Mouse (Mus musculus): ENCODE results near the gene Tlk2. TPM values are rescaled to one million over a fixed set of nuclear protein-coding genes. Genes with fewer than 3 reads are reported as not detected.

The Tlk2 gene
- polyA plus RNA-seq, 1 experiment, result 140 TPM

- Histone ChIP-seq H3K27ac (ENCODE audit: insufficient read depth, low read length) (peak overlapping the region; percentile 69), H3K27me3 (ENCODE audit: control insufficient read depth, insufficient read depth, low read length, poor library complexity, severe bottlenecking) (no peaks in the 10 kb centered on the region), H3K4me1 (ENCODE audit: control insufficient read depth, insufficient read depth, low read length) (peaks cover 10% of the 10 kb centered on the region), H3K9ac (ENCODE audit: low read depth, poor library complexity, severe bottlenecking) (peak overlapping the region; percentile 31), H3K9me3 (replicated peaks; ENCODE audit: control insufficient read depth, insufficient read depth, low read length, poor library complexity, severe bottlenecking) (no peaks in the 10 kb centered on the region), H3K4me3 (ENCODE audit: low read depth, low read length) (peak overlapping the region; percentile 37), H3K36me3 (ENCODE audit: control insufficient read depth, insufficient read depth, low read length, poor library complexity, severe bottlenecking) (no peaks in the 10 kb centered on the region)
- no peak for TF ChIP-seq POLR2A (IDR thresholded peaks at IDR 0.05; ENCODE audit: insufficient read depth, low read length)
- TF ChIP-seq CTCF (IDR thresholded peaks at IDR 0.05; ENCODE audit: low read depth, low read length), result no peak
- no peak for TF ChIP-seq EP300 (IDR thresholded peaks at IDR 0.05; ENCODE audit: insufficient read depth, low read depth, low read length)
These were observed 21.8 kb upstream of the Tlk2 start for GRCm38 (mm10) chr11:105156748-105157267.

GRCm38 (mm10) chr11:105158047-105158446, 20.6 kb upstream of the Tlk2 start:
- H3K9ac ChIP-seq (ENCODE audit: low read depth, poor library complexity, severe bottlenecking), result no peak overlapping the region
- no peak for TF ChIP-seq EP300 (IDR thresholded peaks at IDR 0.05; ENCODE audit: insufficient read depth, low read depth, low read length)
- no peak for TF ChIP-seq CTCF (IDR thresholded peaks at IDR 0.05; ENCODE audit: low read depth, low read length)
- no peak for TF ChIP-seq POLR2A (IDR thresholded peaks at IDR 0.05; ENCODE audit: insufficient read depth, low read length)
- H3K27ac ChIP-seq (ENCODE audit: insufficient read depth, low read length), result peak overlapping the region; percentile 8; the same call in 1 of the 2 replicates
- no peaks in the 10 kb centered on the region for H3K27me3 ChIP-seq (ENCODE audit: control insufficient read depth, insufficient read depth, low read length, poor library complexity, severe bottlenecking)
- peaks cover 5% of the 10 kb centered on the region for H3K4me1 ChIP-seq (ENCODE audit: control insufficient read depth, insufficient read depth, low read length)
- H3K9me3 ChIP-seq (replicated peaks; ENCODE audit: control insufficient read depth, insufficient read depth, low read length, poor library complexity, severe bottlenecking), result no peaks in the 10 kb centered on the region
- H3K4me3 ChIP-seq (ENCODE audit: low read depth, low read length), result no peak overlapping the region
- no peaks in the 10 kb centered on the region for H3K36me3 ChIP-seq (ENCODE audit: control insufficient read depth, insufficient read depth, low read length, poor library complexity, severe bottlenecking)

- Histone ChIP-seq H3K36me3 (ENCODE audit: control insufficient read depth, insufficient read depth, low read length, poor library complexity, severe bottlenecking) (no peaks in the 10 kb centered on the region), H3K4me3 (ENCODE audit: low read depth, low read length) (no peak overlapping the region), H3K9me3 (replicated peaks; ENCODE audit: control insufficient read depth, insufficient read depth, low read length, poor library complexity, severe bottlenecking) (no peaks in the 10 kb centered on the region), H3K9ac (ENCODE audit: low read depth, poor library complexity, severe bottlenecking) (no peak overlapping the region), H3K27ac (ENCODE audit: insufficient read depth, low read length) (peak overlapping the region; percentile 53), H3K27me3 (ENCODE audit: control insufficient read depth, insufficient read depth, low read length, poor library complexity, severe bottlenecking) (no peaks in the 10 kb centered on the region), H3K4me1 (ENCODE audit: control insufficient read depth, insufficient read depth, low read length) (peaks cover 1% of the 10 kb centered on the region)
- TF ChIP-seq POLR2A (IDR thresholded peaks at IDR 0.05; ENCODE audit: insufficient read depth, low read length) (no peak), CTCF (IDR thresholded peaks at IDR 0.05; ENCODE audit: low read depth, low read length) (no peak), EP300 (IDR thresholded peaks at IDR 0.05; ENCODE audit: insufficient read depth, low read depth, low read length) (0 out of 2 replicates have a peak, but pooled peaks have one; percentile 55)
These were observed 18.8 kb upstream of the Tlk2 start for GRCm38 (mm10) chr11:105159673-105160360.

- no peak overlapping the region for H3K9ac ChIP-seq (ENCODE audit: low read depth, poor library complexity, severe bottlenecking)
- peak overlapping the region; percentile 35; the same call in 1 of the 2 replicates for H3K27ac ChIP-seq (ENCODE audit: insufficient read depth, low read length)
- H3K36me3 ChIP-seq (ENCODE audit: control insufficient read depth, insufficient read depth, low read length, poor library complexity, severe bottlenecking), result no peaks in the 10 kb centered on the region
- H3K27me3 ChIP-seq (ENCODE audit: control insufficient read depth, insufficient read depth, low read length, poor library complexity, severe bottlenecking), result no peaks in the 10 kb centered on the region
- peaks cover 1% of the 10 kb centered on the region for H3K4me1 ChIP-seq (ENCODE audit: control insufficient read depth, insufficient read depth, low read length)
- H3K9me3 ChIP-seq (replicated peaks; ENCODE audit: control insufficient read depth, insufficient read depth, low read length, poor library complexity, severe bottlenecking), result no peaks in the 10 kb centered on the region
- TF ChIP-seq POLR2A (IDR thresholded peaks at IDR 0.05; ENCODE audit: insufficient read depth, low read length), result no peak
- 0 out of 2 replicates have a peak, but pooled peaks have one; percentile 22 for TF ChIP-seq EP300 (IDR thresholded peaks at IDR 0.05; ENCODE audit: insufficient read depth, low read depth, low read length)
- no peak overlapping the region for H3K4me3 ChIP-seq (ENCODE audit: low read depth, low read length)
These were observed 17.2 kb upstream of the Tlk2 start for GRCm38 (mm10) chr11:105161411-105161810.

GRCm38 (mm10) chr11:105164516-105165510, 13.8 kb upstream of the Tlk2 start:
- Histone ChIP-seq H3K9ac (ENCODE audit: low read depth, poor library complexity, severe bottlenecking) (peak overlapping the region; percentile 19), H3K4me3 (ENCODE audit: low read depth, low read length) (peak overlapping the region; percentile 62)

More at GRCm38 (mm10) chr11:105164516-105165510, 13.8 kb upstream of the Tlk2 start:
- no peak for TF ChIP-seq EP300 (IDR thresholded peaks at IDR 0.05; ENCODE audit: insufficient read depth, low read depth, low read length)
- peak; percentile 54 for TF ChIP-seq POLR2A (IDR thresholded peaks at IDR 0.05; ENCODE audit: insufficient read depth, low read length)
- peak overlapping the region; percentile 3; the same call in 1 of the 2 replicates for H3K27ac ChIP-seq (ENCODE audit: insufficient read depth, low read length)
- H3K36me3 ChIP-seq (ENCODE audit: control insufficient read depth, insufficient read depth, low read length, poor library complexity, severe bottlenecking), result peaks cover 3% of the 10 kb centered on the region; the same call in 1 of the 2 replicates
- H3K9me3 ChIP-seq (replicated peaks; ENCODE audit: control insufficient read depth, insufficient read depth, low read length, poor library complexity, severe bottlenecking), result no peaks in the 10 kb centered on the region
- peaks cover 1% of the 10 kb centered on the region for H3K4me1 ChIP-seq (ENCODE audit: control insufficient read depth, insufficient read depth, low read length)
- no peaks in the 10 kb centered on the region for H3K27me3 ChIP-seq (ENCODE audit: control insufficient read depth, insufficient read depth, low read length, poor library complexity, severe bottlenecking)

Measured in ES-Bruce4 (cell line).